Comparison of ENCODE assay signal across 20 mouse cellular contexts in genomic region chr9:61621939-61622338, GRCm38 (mm10).
"Had no signal": no experiment of that assay in that cellular context is flagged by ENCODE, and none has a peak within 500 bp of the region (broad histone marks: within the 10 kb centered on the region; RNA-seq: fewer than 3 reads in every experiment).

No protein-coding gene starts in this region.

- H3K4me1 ChIP-seq: stomach, embryonic 15.5 days had no signal

- H3K27me3 ChIP-seq: limb, embryonic 12.5 days; limb, embryonic 15.5 days; stomach, embryonic 15.5 days had no signal

- ATAC-seq: liver, postnatal 0 days; lung, postnatal 0 days had no signal

- H3K36me3 ChIP-seq: kidney, embryonic 15.5 days; limb, embryonic 12.5 days; limb, embryonic 15.5 days; neural tube, embryonic 13.5 days; stomach, embryonic 15.5 days had no signal

- H3K4me2 ChIP-seq: kidney, embryonic 15.5 days; limb, embryonic 12.5 days; limb, embryonic 15.5 days; liver, embryonic 11.5 days; lung, embryonic 14.5 days; neural tube, embryonic 13.5 days; stomach, embryonic 15.5 days had no signal

- H3K9me3 ChIP-seq: kidney, embryonic 15.5 days; limb, embryonic 12.5 days; limb, embryonic 15.5 days; neural tube, embryonic 13.5 days; stomach, embryonic 15.5 days had no signal

- H3K9ac ChIP-seq: kidney, embryonic 15.5 days; limb, embryonic 12.5 days; limb, embryonic 15.5 days; liver, embryonic 14.5 days; liver, postnatal 0 days; lung, embryonic 14.5 days; neural tube, embryonic 13.5 days; stomach, embryonic 15.5 days had no signal

- DNase-seq: kidney, postnatal 10 days; kidney, postnatal 36 days; layer of hippocampus, postnatal 36 days; liver, postnatal 0 days; lung, embryonic 14.5 days; retina, postnatal 1 day; right cerebral cortex, postnatal 25 days; spleen, adult 18-20 months; thymus, postnatal 25 days had no signal

- H3K27ac ChIP-seq: kidney, embryonic 15.5 days; left cerebral cortex, adult 2 months; limb, embryonic 12.5 days; limb, embryonic 15.5 days; liver, embryonic 14.5 days; macrophage; neural tube, embryonic 13.5 days; stomach, embryonic 15.5 days had no signal

- H3K4me3 ChIP-seq: kidney, embryonic 15.5 days; left cerebral cortex, adult 2 months; limb, embryonic 12.5 days; limb, embryonic 15.5 days; myocyte; neural tube, embryonic 13.5 days; stomach, embryonic 15.5 days had no signal
